In the genomic region with DNA sequence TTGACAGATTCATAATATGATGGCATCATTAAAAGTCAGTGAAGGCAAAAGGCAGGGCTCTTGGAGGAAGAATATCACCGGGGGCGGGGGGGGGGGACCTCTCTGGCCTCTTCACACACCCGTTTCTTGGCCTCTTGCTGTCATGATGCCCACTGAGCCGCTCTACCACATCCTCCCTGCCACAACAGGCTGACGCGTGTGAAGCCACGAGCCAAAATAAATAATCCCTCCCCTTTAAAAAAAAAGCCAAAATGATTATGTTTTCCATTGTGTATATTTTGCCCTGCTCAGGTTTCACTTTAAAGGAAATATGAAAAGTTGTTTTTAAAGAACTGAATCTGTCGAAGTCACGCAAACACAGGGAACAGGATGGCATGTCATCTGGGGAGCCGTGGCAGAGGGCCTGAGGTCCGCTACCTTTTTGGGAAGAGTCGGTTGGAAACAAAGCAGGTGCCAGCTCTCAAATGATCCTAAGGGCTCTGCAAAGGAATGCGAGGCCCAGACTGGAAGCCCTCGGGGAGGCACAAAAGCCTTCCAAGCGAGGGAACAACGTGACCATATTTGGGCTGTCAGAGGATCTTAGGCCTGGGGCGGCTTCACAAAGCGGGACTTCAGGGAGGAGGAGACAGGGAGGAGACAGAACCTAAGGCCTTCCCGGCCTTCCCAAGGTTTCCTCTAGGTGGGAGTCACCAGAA, we compare ENCODE assay signal across 10 mouse cellular contexts. TPM values are rescaled to one million over a fixed set of nuclear protein-coding genes. Genes with fewer than 3 reads are reported as not detected.
DNase-seq lines count a peak whose midpoint lies in the region; ATAC-seq and TF ChIP-seq lines count a peak whose summit lies in the region.
"Had no signal": no experiment of that assay in that cellular context is flagged by ENCODE, and none has a peak within 500 bp of the region (broad histone marks: within the 10 kb centered on the region; RNA-seq: fewer than 3 reads in every experiment).

No protein-coding gene starts in this region.

- TF ChIP-seq CTCF in kidney, postnatal 0 days (IDR thresholded peaks at IDR 0.05; ENCODE audit: low read depth): 0 out of 2 replicates have a peak, but pooled peaks have one; percentile 26

- H3K27me3 ChIP-seq in kidney, postnatal 0 days (ENCODE audit: insufficient read depth, low read length): no peaks in the 10 kb centered on the region
- no peaks in the 10 kb centered on the region for H3K27me3 ChIP-seq in embryonic facial prominence, embryonic 14.5 days (replicated peaks; ENCODE audit: control insufficient read depth, insufficient read depth, low read length)
- H3K27me3 ChIP-seq in lung, embryonic 16.5 days (ENCODE audit: control insufficient read depth, insufficient read depth, low read depth, low read length): no peaks in the 10 kb centered on the region
- H3K27me3 ChIP-seq: liver, embryonic 15.5 days had no signal

- ATAC-seq in kidney, postnatal 0 days (replicated peaks; ENCODE audit: low FRiP score, low read depth): no peak
- peak; percentile 17; the same call in 1 of the 2 replicates for ATAC-seq in embryonic facial prominence, embryonic 14.5 days (ENCODE audit: low read depth)
- 0 out of 2 replicates have a peak, but pooled peaks have one; percentile 22 for ATAC-seq in lung, embryonic 16.5 days (ENCODE audit: low read depth)
- no peak for ATAC-seq in granulocyte monocyte progenitor cell, adult 5-6 weeks (replicated peaks; ENCODE audit: poor library complexity, severe bottlenecking)
- ATAC-seq in activated CD4-positive, CD25-positive, alpha-beta regulatory T cell, adult 4 months: no peak

- H3K9me3 ChIP-seq in kidney, postnatal 0 days (replicated peaks; ENCODE audit: low read length): no peaks in the 10 kb centered on the region
- no peaks in the 10 kb centered on the region for H3K9me3 ChIP-seq in ES-E14 (ENCODE audit: control insufficient read depth, insufficient read depth, low read depth, low read length)
- H3K9me3 ChIP-seq in embryonic facial prominence, embryonic 14.5 days (ENCODE audit: control insufficient read depth, low read length): no peaks in the 10 kb centered on the region
- H3K9me3 ChIP-seq in lung, embryonic 16.5 days (ENCODE audit: control insufficient read depth, low read length): no peaks in the 10 kb centered on the region
- H3K9me3 ChIP-seq: liver, embryonic 15.5 days had no signal

- peak overlapping the region; percentile 57; the same call in 1 of the 2 replicates for H3K27ac ChIP-seq in kidney, postnatal 0 days
- H3K27ac ChIP-seq in ES-E14 (ENCODE audit: insufficient read depth, low read depth, low read length, poor library complexity, severe bottlenecking): no peak overlapping the region
- peak overlapping the region; percentile 62 for H3K27ac ChIP-seq in embryonic facial prominence, embryonic 14.5 days (replicated peaks; ENCODE audit: low read depth, low read length)
- peak overlapping the region; percentile 65 for H3K27ac ChIP-seq in lung, embryonic 16.5 days (ENCODE audit: low read length)
- H3K27ac ChIP-seq: liver, embryonic 15.5 days had no signal

- no peak overlapping the region for H3K9ac ChIP-seq in kidney, postnatal 0 days (ENCODE audit: low read depth, low read length)
- no peak overlapping the region for H3K9ac ChIP-seq in ES-E14 (ENCODE audit: insufficient read depth, low read depth, low read length, poor library complexity, severe bottlenecking)
- H3K9ac ChIP-seq in embryonic facial prominence, embryonic 14.5 days (ENCODE audit: low read depth, low read length): no peak overlapping the region
- no peak overlapping the region for H3K9ac ChIP-seq in lung, embryonic 16.5 days (ENCODE audit: low read length)
- H3K9ac ChIP-seq: liver, embryonic 15.5 days had no signal

- peak; percentile 69 for DNase-seq in kidney, postnatal 0 days (ENCODE audit: low spot score)
- DNase-seq in kidney, adult 11 months: no peak
- peak; percentile 58 for DNase-seq in ES-E14 (ENCODE audit: low read depth, low spot score)
- peak; percentile 82 for DNase-seq in embryonic facial prominence, embryonic 14.5 days (ENCODE audit: low spot score)
- DNase-seq in ovary, postnatal 14 days (ENCODE audit: low spot score): no peak
- DNase-seq: cerebellum, adult 2 months had no signal

- 49% methylated on average over 19 of the region's 19 CpGs for WGBS in kidney, postnatal 0 days
- WGBS in embryonic facial prominence, embryonic 14.5 days: 36% methylated on average over 19 of the region's 19 CpGs
- 43% methylated on average over 19 of the region's 19 CpGs for WGBS in lung, embryonic 16.5 days

- no peak overlapping the region for H3K4me3 ChIP-seq in kidney, postnatal 0 days (replicated peaks; ENCODE audit: low read depth, low read length)
- H3K4me3 ChIP-seq in ES-E14 (ENCODE audit: insufficient read depth in 1 of 2, low read depth in 1 of 2, low read length in 2 of 2, poor library complexity in 1 of 2, severe bottlenecking in 1 of 2): no peak overlapping the region
- no peak overlapping the region for H3K4me3 ChIP-seq in embryonic facial prominence, embryonic 14.5 days (ENCODE audit: low read depth, low read length)
- no peak overlapping the region for H3K4me3 ChIP-seq in lung, embryonic 16.5 days (ENCODE audit: low read length)
- H3K4me3 ChIP-seq: liver, embryonic 15.5 days had no signal

- no peak overlapping the region for H3K4me2 ChIP-seq in kidney, postnatal 0 days (ENCODE audit: low read length)
- H3K4me2 ChIP-seq in embryonic facial prominence, embryonic 14.5 days (ENCODE audit: low read depth, low read length): peak overlapping the region; percentile 2; the same call in 1 of the 2 replicates
- H3K4me2 ChIP-seq in lung, embryonic 16.5 days (ENCODE audit: low read depth, low read length): no peak overlapping the region
- H3K4me2 ChIP-seq: liver, embryonic 15.5 days had no signal

- H3K36me3 ChIP-seq in kidney, postnatal 0 days (ENCODE audit: insufficient read depth, low read length): peaks cover 20% of the 10 kb centered on the region
- peaks cover 23% of the 10 kb centered on the region; the same call in 1 of the 2 replicates for H3K36me3 ChIP-seq in ES-E14 (ENCODE audit: control insufficient read depth, insufficient read depth, low read length, poor library complexity, severe bottlenecking)
- H3K36me3 ChIP-seq in embryonic facial prominence, embryonic 14.5 days (ENCODE audit: control insufficient read depth, insufficient read depth, low read length): peaks cover 47% of the 10 kb centered on the region
- H3K36me3 ChIP-seq in lung, embryonic 16.5 days (ENCODE audit: control insufficient read depth, insufficient read depth, low read length): peaks cover 25% of the 10 kb centered on the region

- H3K4me1 ChIP-seq in kidney, postnatal 0 days (replicated peaks; ENCODE audit: insufficient read depth, low read length): peaks cover 29% of the 10 kb centered on the region
- H3K4me1 ChIP-seq in ES-E14 (ENCODE audit: control insufficient read depth in 2 of 2, insufficient read depth in 2 of 2, low read length in 2 of 2, poor library complexity in 1 of 2): peaks cover 12 to 28% of the 10 kb centered on the region in 2 experiments
- peaks cover 41% of the 10 kb centered on the region for H3K4me1 ChIP-seq in embryonic facial prominence, embryonic 14.5 days (ENCODE audit: control insufficient read depth, insufficient read depth, low read length)
- peaks cover 33% of the 10 kb centered on the region for H3K4me1 ChIP-seq in lung, embryonic 16.5 days (replicated peaks; ENCODE audit: control insufficient read depth, insufficient read depth, low read length)

- in situ Hi-C loops in ES-E14 (cut with MboI; ENCODE audit: low sequenced_read_pairs in 2 of 2, unreplicated experiment in 2 of 2): no loop called here

TF ChIP-seq in ES-E14, 5 proteins besides CTCF, POLR2A, EP300 and RAD21:
- no peak for TF ChIP-seq HCFC1 (IDR thresholded peaks at IDR 0.05; ENCODE audit: borderline replicate concordance, insufficient read depth, low read length)
- TF ChIP-seq CHD2 (IDR thresholded peaks at IDR 0.05; ENCODE audit: low read depth, low read length): no peak
- no peak for TF ChIP-seq MAFK (IDR thresholded peaks at IDR 0.05; ENCODE audit: insufficient read depth, low read depth, low read length)
- TF ChIP-seq ZNF384 (IDR thresholded peaks at IDR 0.05; ENCODE audit: low read depth, low read length): no peak
- TF ChIP-seq ZC3H11A (IDR thresholded peaks at IDR 0.05; ENCODE audit: borderline replicate concordance, low read depth, low read length): no peak

RNA-seq across cellular contexts. Expression of a gene that starts 51.9 kb away (rescaled TPM):
- 32.5 and 37.1 TPM in 2 replicates for polyA plus RNA-seq in kidney, postnatal 0 days (2015; fragmentation: Nextera tagmentation; extraction: Ambion mirVana)
- total RNA-seq in ES-E14 (2012; rRNA removed): 235 and 255 TPM in 2 replicates
- polyA plus RNA-seq in embryonic facial prominence, embryonic 14.5 days (2014; fragmentation: Nextera tagmentation; extraction: Ambion mirVana): 33.0 and 34.6 TPM in 2 replicates
- polyA plus RNA-seq in lung, embryonic 16.5 days (2015; fragmentation: Nextera tagmentation; extraction: Ambion mirVana): 49.2 and 49.9 TPM in 2 replicates
- 14.7 and 18.2 TPM in 2 replicates for total RNA-seq in granulocyte monocyte progenitor cell, adult 5-6 weeks (2014; fragmentation: Nextera tagmentation)
- total RNA-seq in granulocyte monocyte progenitor cell, adult 5-6 weeks (2017): 10.1 and 13.9 TPM in 2 replicates
- 10 to 100 TPM; 31.8 to 34.3 TPM for polyA plus RNA-seq in activated CD4-positive, CD25-positive, alpha-beta regulatory T cell, adult 4 months (2017; shearing (Covaris generic))

Comparison
In these comparisons a context has a peak if more than half of its experiments do, and no peak if none do; other contexts are left out.
1. DNase-seq: peak in kidney, postnatal 0 days (single experiment), ES-E14 (single experiment) and embryonic facial prominence, embryonic 14.5 days (single experiment); none in kidney, adult 11 months (single experiment) and ovary, postnatal 14 days (single experiment).
2. ATAC-seq: peak in embryonic facial prominence, embryonic 14.5 days (single experiment) and lung, embryonic 16.5 days (single experiment); none in kidney, postnatal 0 days (single experiment), granulocyte monocyte progenitor cell, adult 5-6 weeks (single experiment) and activated CD4-positive, CD25-positive, alpha-beta regulatory T cell, adult 4 months (single experiment).